Mouse (Mus musculus) cerebellum, adult 8-10 months (tissue): ENCODE data around the gene Tmem240.
"Not testable (repeated sequence)": the region's sequence is repeated elsewhere in the genome, so short reads cannot be mapped to it uniquely, and the experiment has no call there.

Experiments
- DNase-seq: peaks from one replicate; pipeline ENCODE4 v3.0.0; 2022

Tmem240 gene

DNA sequence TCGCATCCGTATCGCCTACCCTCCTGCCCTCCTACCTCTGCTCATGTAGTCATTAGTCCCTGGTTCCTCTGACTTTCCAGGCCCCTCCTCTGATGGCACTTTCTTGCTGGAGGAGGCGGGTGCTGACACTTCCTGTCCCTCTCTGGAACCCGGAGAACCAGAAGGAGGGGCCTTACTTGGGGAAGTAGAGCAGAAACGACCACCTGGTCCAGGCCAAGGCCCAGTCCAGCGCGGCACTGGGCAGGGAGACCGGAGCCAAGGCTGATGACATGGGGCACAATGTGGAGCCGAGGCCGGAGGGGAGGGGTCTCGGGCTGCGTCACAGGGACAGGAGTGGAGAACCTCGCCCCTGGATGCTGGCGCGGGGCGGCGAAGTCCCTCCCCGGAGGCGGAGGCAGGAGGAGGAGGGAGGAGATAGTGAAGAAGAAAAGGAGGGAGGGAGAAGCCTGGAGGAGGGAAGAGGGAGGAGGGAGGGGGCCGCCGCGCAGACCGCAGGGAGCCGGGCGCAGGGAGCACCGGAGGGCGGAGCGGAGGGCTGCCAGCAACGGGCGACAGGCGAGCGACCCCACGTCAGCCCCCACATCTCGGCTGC is at the start of gene Tmem240:
TSS of gene Tmem240 (plus strand) at position 451 of the 592 bp plus-strand sequence.
- DNase-seq, result peak; percentile 93

DNA sequence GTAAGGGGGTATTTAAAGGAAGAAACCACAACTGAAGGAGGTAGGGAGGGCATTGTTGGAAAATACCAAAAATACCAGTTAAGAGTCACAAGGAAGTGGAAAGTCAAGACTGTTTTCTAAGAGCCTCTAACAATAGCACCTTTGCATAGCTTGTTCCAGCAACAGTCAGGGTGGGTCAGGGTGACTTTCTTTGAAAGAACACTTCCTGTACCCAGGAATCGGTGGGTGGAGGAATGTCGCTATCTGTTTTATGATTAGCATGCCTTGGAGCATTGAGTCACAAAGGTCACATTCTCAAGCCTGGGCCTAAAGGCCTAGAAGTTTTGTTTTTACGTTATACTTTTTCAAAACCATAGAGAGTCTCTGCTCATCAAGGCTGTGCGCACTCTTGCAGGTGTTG is 46.8 kb upstream of the Tmem240 start:
- not testable (repeated sequence) for DNase-seq

DNA sequence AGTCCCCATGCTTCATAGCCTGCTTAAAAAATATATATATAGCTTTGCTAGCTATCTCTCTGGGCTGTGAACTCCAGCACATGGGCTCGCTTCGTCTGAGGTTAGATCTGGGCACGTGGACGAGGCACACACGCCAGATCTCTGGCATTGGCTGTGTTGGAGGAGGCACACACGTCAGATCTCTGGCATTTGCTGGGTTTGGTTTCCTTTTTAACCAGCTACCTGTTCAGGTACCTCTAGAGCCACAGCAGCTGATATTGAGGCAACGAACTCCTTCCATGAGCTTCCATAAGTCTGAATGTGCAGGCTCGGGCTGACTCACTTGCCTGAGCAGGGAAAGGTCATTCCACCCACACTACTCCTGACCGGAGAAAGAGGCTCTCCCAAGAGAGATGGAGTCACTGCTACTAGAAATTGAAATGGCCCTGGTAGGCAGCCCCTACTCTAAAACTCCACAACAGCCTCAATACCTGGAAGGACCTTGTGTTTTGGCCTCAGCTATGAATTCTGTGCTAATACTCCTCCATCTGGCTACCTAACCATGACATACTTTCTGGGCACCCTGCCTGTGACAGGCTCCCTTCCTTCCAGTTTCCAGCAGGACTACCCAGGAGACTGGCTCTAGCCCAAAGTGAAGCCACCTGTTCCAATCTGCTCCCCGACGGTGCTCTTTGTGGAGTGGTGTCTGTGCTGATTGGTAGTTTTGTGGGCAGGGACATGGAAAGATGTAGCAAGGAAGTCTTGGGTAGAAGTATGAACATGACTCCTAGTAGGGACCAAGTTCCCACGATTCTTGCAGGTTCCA is 43.8 kb upstream of the Tmem240 start:
- DNase-seq, result peak; percentile 97

DNA sequence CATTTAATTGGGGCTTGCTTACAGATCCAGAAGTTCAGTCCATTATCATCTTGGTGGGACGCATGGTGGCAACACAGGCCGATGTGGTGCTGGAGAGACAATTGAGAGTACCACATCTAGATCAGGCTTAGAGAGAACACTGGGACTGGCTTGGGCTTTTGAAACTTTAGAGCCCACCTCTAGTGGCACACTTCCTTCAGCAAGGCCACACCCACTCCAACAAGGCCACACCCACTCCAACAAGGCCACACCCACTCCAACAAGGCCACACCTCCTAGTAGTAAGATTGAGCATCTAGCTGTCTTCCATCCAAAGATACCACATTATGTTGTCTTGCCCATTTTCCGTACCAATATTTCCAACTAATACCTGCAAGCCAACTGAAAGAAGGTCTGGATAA is 42.2 kb upstream of the Tmem240 start:
- no peak for DNase-seq

DNA sequence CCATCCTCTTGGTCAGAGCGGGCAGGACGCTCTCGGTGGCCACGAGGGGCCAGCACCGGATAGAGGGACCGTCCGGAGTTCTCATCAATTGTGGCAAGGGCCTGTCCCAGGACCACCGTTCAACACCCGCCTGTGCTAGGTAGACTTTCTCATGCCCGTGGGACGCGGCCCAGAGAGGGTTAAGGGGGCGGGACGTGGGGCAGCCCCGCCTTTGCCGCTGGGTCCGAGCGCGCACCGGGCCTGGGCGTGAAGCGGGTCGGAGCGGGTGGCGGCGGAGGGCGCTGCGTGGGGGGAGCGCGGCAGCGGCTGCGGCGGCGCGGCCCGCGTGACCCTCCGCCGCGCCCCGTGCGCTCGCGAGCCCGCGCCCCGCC is 40.5 kb upstream of the Tmem240 start, which contains the start of gene Fndc10:
TSS of gene Fndc10 (plus strand) at position 232 of the 371 bp plus-strand sequence.
- DNase-seq, result peak; percentile 88

DNA sequence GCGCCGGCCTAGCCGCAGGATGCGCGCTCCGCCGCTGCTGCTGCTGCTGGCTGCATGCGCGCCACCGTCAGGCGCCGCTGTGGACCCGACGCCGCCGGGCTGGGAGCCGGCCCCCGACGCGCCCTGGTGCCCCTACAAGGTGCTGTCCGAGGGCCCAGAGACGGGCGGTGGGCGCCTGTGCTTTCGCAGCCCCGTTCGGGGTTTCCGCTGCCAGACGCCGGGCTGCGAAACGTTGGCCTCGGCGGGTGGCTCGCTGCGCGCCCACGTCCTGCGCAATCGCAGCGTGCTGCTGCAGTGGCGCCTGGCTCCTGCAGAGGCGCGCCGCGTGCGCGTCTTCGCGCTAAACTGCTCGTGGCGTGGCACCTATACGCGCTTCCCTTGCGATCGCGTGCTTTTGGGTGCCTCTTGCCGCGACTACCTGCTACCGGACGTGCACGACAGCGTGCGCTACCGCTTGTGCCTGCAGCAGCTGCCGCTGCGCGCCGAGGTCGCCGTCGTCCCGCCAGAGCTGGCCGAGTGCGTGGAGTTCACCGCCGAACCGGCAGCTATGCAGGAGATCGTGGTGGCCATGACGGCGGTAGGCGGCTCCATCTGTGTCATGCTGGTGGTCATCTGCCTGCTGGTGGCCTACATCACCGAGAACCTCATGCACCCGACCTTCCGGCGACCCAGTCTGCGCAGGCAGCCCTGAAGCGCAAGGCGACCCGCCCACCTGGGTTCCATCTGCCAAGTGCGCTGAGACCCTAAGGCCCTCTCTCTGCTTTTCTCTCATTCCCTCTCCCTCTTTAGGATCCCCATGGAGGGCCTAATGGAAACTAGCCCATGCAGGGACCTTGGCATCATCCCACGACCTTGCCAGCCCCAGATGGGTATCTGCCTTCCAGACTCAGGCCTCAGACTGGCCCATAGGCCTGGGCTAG is 39.9 kb upstream of the Tmem240 start:
- DNase-seq, result peak; percentile 72

DNA sequence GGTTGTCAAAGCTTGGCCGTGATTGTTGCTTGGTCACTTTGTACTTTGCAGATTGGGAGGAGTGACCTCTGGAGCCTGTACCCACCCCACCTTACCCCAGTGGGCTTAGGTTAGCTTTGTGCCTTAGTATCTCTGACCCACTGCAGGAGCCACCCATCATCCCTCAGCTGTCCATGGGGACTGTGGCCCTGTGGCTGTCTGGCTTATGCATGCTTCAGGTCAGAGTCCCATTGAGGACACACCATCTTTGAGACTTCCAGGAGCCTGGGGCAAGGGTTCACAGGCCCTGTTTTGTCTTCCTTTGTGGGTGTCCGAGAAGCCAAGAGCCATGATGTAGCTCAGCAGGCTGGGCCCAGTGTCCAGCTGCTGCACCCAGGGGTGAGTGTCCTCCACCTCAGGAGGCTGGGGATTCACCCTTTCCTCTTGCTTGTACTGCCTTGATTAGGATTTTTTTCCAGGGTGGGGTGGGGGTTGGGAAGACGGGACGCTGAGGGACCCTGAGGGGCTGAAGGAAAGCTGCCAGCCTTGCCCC is 39.0 kb upstream of the Tmem240 start:
- peak; percentile 45 for DNase-seq

DNA sequence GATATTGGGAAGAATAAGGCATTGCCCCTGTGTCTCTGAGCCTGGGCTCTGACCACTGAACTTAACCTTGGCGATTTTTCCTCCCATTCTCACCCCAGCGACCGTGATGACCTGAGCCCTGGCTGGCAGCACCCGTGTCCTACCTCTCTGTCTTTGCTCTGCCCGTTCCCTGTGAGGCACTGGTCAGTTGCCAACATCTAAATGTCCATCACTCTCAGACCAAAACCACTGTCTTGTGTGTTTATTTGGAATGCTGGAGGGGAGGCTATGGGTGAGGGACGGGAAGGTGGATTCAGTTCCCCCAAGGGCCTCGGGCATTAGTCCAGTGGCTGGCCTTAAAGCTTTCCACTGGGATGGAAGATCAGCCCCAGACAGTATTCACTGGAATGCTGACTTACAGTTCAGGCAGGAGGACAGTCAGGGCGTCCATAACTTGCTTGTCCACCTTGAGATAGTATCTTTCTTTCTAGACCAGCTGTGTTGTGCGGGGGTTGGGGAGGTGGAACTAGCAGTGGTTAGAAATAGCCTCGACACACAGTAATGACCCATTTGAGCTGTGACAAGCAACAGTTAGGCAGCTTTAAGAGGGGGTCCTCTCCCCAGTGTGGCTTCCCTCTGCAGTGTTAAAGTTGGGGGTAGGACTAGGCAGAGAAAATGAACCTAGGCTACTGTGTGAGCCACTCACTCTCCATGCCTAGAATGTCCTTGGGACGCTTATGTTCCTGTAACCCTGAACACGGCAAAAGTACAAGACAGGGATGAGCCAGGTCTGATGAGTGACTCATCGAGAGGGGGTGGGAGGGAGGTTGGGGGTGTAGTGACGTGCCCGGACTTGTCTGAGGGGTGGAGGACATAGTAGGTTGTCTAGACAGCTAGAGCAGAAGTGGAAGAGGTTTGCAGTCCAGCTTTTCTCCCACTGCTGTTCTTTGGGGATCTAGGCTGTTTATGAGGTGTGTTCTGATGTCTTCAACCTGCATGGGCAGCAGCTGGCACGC is 38.0 kb upstream of the Tmem240 start:
- peak; percentile 52 for DNase-seq

DNA sequence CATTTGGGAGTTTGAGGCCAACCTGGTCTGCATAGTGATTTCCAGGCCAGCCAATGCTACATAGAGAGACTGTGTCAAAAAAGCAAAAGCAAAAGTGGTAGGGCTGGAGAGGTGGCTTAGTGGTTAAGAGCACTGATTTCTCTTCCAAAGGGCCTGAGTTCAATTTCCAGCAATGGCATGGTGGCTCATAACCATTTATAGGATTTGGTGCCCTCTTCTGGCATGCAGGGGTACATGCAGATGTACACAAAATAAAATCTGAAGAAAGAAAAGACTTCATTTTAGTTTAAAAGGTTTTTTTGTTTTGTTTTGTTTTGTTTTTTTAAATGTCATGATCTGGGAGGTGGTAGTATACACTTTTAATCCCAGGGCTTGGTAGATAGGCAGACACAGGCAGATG is 34.2 kb upstream of the Tmem240 start:
- no peak for DNase-seq

DNA sequence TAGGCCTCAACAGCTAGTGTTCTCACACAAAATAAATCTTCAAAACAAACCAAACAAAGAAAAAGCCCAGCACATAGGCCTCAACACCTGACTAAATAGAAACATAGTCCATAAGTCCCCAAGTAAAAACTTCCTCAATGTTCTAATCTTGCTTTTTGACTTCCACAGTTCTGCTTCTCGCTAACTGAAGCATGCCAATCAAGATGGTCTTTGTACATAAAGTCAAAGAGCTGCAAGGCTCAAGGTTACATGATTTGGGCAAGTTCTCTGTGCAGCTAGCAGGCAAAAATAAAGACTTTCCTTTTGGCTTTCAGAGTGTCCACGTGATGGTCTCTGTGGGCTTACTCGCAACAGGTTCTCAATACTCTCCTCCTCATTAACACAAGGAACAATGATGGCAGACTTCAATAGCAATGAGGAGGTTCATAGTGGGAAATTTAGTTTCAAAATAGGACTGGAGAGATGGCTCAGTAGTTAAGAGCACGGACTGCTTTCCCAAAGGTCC is 31.1 kb upstream of the Tmem240 start:
- DNase-seq, result no peak

DNA sequence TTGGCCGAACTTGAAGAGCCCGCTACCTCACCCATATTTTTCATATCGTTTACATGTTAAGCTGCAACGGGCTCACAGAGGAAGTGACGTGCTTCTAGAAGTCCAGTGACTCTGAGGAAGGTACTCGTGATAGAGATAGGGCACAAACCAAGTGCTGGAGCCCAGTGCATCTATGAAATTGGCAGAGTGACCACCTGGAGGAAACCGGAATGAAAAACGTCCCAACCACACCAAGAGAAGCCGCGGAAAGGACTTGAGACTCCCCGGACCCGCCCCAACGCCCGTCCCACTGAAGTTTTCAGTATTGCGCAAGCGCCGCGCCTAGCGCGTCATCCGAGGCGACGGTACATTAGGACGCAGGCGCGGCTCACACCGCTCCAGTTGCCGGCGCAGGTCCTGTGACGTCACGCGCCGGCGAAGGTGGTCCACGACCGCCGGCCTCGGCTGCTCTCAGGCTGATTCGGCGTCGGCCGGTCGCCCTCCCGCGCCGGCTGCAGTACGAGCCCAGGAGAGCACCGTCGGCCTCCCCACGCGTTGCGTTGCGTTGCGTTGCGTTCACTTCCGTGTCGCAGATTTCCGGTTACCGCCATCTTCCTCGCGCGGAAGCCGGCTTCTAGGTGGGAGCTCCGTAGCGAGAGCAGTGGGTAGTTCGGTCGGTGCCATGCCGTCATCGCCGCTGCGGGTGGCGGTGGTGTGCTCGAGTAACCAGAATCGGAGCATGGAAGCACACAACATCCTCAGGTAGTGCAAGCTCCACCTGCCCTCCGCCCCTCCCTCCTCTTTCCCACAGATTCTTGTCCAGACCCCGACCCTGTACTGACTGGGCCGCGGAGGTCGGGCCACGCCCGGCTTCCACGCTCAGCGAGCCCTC is 29.6 kb upstream of the Tmem240 start, which contains the start of gene Ssu72:
TSS of gene Ssu72 (plus strand) at position 80 of the 871 bp plus-strand sequence.
- DNase-seq, result peak; percentile 94

DNA sequence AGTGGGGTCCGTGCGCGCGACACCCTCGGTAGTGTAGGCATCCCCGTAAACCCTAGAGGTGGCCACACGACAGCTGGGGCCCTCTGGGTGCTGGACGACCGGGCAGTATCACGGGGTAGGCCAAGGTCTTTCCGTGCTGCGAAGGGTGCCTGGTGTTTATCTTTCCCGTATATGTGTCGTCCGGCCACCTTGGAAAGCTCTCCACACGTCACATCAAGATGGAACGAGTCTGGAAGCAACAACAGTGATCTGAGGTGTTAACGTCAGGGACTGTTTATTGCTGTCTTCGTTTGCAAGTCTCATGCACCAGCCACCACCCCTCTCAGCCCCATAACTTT is 29.0 kb upstream of the Tmem240 start:
- no peak for DNase-seq

DNA sequence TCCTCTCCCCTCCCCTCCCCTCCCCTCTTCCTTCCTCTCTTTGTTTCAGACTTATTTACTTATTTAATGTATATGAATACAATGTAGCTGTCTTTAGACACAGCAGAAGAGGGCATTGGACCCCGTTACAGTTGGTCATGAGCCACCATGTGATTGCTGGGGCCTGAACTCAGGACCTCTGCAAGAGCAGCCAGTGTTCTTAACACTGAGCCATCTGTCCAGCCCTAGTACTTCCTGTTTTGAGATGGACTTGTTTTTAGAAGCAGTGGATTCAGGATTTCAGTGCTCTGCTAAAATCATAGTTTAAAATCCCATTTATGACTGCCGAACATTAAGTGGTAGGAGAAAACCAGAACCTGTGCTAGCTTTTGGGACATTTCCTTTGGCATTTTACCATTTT is 26.0 kb upstream of the Tmem240 start:
- no peak for DNase-seq

DNA sequence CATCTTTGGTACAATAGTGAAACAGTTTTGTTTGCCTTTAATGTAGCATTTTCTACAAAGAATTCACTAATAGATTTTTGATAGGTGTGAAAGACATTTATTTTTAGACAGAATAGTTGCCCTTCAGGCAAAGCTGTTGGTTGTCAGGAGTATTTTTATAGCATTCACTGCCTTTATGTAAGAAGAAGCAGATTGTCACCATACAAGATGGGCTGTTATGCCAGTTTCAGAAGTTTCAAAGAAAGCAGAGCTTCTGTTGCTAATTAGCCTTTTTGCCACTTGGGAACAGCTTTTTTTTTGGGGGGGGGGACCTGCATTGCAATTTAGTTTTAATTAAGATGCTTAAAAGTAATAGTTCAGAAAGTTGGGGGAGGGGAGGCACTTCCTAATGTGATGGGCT is 25.6 kb upstream of the Tmem240 start:
- no peak for DNase-seq

DNA sequence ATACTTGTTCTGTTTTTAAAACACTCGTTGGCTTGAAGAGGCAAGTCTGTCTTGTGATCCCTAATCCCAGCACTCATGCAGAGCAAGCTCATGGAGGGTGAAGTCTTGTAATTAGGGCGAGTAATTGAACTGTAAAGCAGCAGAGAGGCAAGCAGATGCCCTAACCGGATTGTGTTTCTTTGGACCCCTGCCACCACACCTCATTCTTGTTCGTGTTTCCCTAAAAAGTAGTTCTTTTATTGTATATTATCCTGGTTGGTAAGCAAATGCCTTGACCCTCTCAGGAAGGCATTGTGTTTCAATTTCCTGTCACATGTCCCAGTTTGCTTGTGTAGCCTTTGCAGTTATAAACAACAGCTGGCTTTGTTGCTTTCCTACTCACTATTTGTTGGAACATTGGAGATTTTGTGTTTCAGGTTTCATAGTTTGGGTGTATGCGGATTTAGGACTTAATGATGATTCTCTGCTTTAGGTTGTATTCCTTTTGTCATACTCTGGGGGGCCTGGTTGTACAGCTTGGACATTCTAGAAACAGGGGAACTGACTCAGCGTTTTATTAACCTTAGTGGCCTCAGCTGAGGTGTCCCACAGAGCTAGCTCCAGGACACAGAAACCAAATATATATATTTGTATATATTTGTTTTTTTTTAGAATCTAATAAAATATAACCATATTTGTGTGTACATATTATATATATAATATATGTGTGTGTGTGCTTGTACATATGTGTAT is 23.9 kb upstream of the Tmem240 start:
- peak; percentile 51 for DNase-seq

DNA sequence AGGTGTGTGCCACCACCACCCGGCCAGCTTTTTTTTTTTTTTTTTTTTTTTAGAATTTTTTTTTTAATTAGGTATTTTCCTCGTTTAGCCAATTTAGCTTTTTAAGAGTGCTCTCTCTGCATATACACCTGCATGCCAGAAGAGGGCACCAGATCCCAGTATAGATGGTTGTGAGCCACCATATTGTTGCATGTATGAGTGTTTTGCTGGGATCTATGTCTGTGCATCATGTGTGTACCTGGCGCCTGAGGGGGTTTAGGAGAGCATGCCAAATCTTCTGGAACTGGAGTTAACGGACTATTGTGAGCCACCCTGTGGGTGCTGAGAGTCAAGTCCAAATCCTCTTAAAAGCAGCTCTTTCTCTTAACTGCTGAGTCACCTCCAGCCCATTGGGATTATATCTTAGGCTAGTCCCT is 12.9 kb upstream of the Tmem240 start:
- no peak for DNase-seq

DNA sequence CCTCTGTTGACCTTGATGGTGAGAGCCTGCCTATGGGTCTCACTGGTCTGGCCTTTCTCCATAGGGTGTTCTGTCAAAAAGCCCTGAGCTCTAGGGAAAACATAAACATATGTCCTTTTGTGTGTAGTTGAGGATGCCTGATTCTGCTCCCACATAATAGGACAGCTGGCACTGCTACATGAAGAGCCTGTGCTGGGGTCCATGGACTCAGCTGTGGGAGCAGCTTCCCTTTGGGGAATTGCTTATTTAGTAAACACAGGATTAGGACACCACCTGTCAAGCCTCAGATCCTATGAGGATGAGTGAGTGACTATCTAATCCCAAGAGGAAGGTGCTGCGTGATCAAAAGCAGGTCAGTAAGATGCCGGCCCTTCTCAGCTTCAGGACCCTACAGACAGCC is 6.6 kb upstream of the Tmem240 start:
- DNase-seq, result no peak

DNA sequence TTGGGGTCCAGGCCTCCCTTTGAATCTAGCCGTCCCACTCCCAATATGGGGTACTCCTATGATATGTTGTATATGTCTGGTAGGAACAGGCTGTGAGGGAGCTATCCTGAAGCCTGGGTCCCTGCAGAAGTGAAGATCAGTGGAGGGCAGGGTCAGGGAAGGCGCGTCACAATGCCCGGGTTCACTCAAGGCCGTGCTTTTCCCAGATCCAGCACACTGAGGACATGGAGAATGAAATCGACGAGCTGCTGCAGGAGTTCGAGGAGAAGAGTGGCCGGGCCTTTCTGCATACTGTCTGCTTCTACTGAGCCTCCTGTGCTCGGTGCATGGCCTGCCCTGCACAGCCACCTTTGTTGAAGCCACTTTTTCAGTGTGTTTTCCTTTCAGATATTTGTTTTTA is 1.3 kb upstream of the Tmem240 start:
- no peak for DNase-seq

DNA sequence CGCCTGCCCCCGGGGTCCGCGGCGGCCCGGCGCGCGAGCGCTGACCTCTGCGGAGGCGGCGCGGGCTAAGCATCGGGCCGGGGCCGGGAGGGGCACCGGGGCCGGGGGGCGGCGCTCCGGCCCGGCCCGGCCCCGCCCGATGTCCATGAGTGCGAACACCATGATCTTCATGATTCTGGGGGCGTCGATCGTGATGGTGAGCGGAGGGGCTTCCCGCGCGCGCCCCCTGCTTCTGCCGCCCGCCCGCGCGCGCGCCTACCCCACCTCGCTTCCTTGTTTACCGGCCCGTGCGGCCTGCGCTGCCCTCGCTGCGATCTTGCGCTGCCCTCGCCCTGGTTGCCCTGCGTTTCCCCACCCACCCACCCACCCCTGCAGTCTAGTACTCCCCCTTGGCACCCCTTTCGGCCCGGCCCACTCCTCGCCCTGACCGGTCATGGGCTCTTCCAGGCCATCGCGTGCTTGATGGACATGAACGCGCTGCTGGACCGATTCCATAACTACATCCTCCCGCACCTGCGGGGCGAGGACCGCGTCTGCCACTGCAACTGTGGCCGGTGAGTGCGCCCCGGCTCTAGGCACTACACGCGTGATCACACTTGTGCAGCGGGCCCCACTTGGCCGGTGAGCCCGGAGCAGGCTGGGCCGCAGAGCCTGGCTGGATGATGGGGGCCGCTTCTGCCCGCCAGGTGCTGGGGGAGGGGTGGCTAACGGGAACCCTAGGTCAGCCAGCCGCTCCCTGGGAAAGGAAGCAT is 527 bp downstream of the Tmem240 start:
- peak; percentile 76 for DNase-seq
